Mouse (Mus musculus): ENCODE measurements around the gene Phactr1.

GRCm38 (mm10) chr13:42973561-42973960, 293.1 kb downstream of the Phactr1 start:
- TF ChIP-seq ZC3H11A (IDR thresholded peaks at IDR 0.05; ENCODE audit: borderline replicate concordance, low read depth, low read length) (no peak), HCFC1 (IDR thresholded peaks at IDR 0.05; ENCODE audit: borderline replicate concordance, insufficient read depth, low read length) (no peak), CHD2 (IDR thresholded peaks at IDR 0.05; ENCODE audit: low read depth, low read length) (no peak)
